Mouse (Mus musculus) myocyte (in vitro differentiated cells): ENCODE measurements around the gene Tmem238. TPM values are rescaled to one million over a fixed set of nuclear protein-coding genes. Genes with fewer than 3 reads are reported as not detected.

Experiments used
- H3K27me3 ChIP-seq: one replicate; pipeline ENCODE4 v1.6.1; 2011; ENCODE audit not compliant: control insufficient read depth, insufficient read depth, insufficient read length
- H3K36me3 ChIP-seq: one replicate; pipeline ENCODE4 v1.6.1; 2011; ENCODE audit not compliant: control insufficient read depth, insufficient read depth
- H3K4me2 ChIP-seq: one replicate; pipeline ENCODE4 v1.6.1; 2011; ENCODE audit warnings: low read depth, control low read depth
- H3K4me3 ChIP-seq: one replicate; pipeline ENCODE4 v1.5.1; 2011; ENCODE audit warnings: mild to moderate bottlenecking, control low read depth, moderate library complexity
- H3K79me2 ChIP-seq: one replicate; pipeline ENCODE4 v1.6.1; 2011; ENCODE audit not compliant: control insufficient read depth, insufficient read depth
- H3ac ChIP-seq: one replicate; pipeline ENCODE4 v1.6.1; 2011; ENCODE audit not compliant: control insufficient read depth, insufficient read length
- CEBPB ChIP-seq: IDR thresholded peaks from 2 replicates; pipeline ENCODE4 v1.6.1; 2011; ENCODE audit warnings: mild to moderate bottlenecking, moderate library complexity; ENCODE audit not compliant: poor library complexity, insufficient read depth, severe bottlenecking
- E2F4 ChIP-seq: IDR thresholded peaks from one replicate; pipeline ENCODE4 v1.6.1; 2011; ENCODE audit warnings: mild to moderate bottlenecking, control low read depth, moderate library complexity; ENCODE audit not compliant: insufficient read depth
- MAX ChIP-seq: IDR thresholded peaks from one replicate; pipeline ENCODE4 v1.6.1; 2011; ENCODE audit warnings: low read depth, mild to moderate bottlenecking, control low read depth
- MYOD1 ChIP-seq, 3 experiments: IDR thresholded peaks; one replicate each; pipeline ENCODE4 v1.6.1; 2011; ENCODE audit warnings: control low read depth in 2 of 3, low read depth in 2 of 3, mild to moderate bottlenecking in 2 of 3, moderate library complexity in 1 of 3; ENCODE audit not compliant: insufficient read length in 2 of 3, control insufficient read depth in 1 of 3
- MYOG ChIP-seq, 3 experiments: IDR thresholded peaks; one replicate each; pipeline ENCODE4 v1.6.1; 2011; ENCODE audit warnings: control low read depth in 2 of 3, low read depth in 2 of 3, mild to moderate bottlenecking in 2 of 3; ENCODE audit not compliant: insufficient read length in 2 of 3, control insufficient read depth in 1 of 3, insufficient read depth in 1 of 3
- POLR2A ChIP-seq: IDR thresholded peaks from one replicate; pipeline ENCODE4 v1.6.1; 2011; ENCODE audit warnings: low read depth, mild to moderate bottlenecking, control low read depth, moderate library complexity; ENCODE audit not compliant: insufficient read length
- POLR2AphosphoS2 ChIP-seq: IDR thresholded peaks from one replicate; pipeline ENCODE4 v1.6.1; 2011; ENCODE audit warnings: low read depth, control low read depth; ENCODE audit not compliant: insufficient read length
- REST ChIP-seq: IDR thresholded peaks from one replicate; pipeline ENCODE4 v1.6.1; 2011; ENCODE audit warnings: mild to moderate bottlenecking, control low read depth, moderate library complexity; ENCODE audit not compliant: insufficient read depth, insufficient read length
- SRF ChIP-seq: IDR thresholded peaks from one replicate; pipeline ENCODE4 v1.6.1; 2011; ENCODE audit warnings: low read depth; ENCODE audit not compliant: control insufficient read depth, insufficient read length
- TCF12 ChIP-seq: IDR thresholded peaks from one replicate; pipeline ENCODE4 v1.6.1; 2011; ENCODE audit warnings: mild to moderate bottlenecking, control low read depth; ENCODE audit not compliant: poor library complexity, insufficient read depth, severe bottlenecking
- TCF3 ChIP-seq: IDR thresholded peaks from one replicate; pipeline ENCODE4 v1.6.1; 2011; ENCODE audit warnings: low read depth, control low read depth; ENCODE audit not compliant: insufficient read length
- USF1 ChIP-seq: IDR thresholded peaks from one replicate; pipeline ENCODE4 v1.6.1; 2011; ENCODE audit warnings: low read depth, mild to moderate bottlenecking, control low read depth, moderate library complexity
- polyA plus RNA-seq: library from polyadenylated mRNA; unstranded; fragments of >200 nt; fragmentation: generic; extraction: Trizol; gene quantifications from one replicate; pipeline ENCODE4 v1.2.1, GENCODE M21; 2012; ENCODE audit warnings: missing spikeins

Gene Tmem238
- polyA plus RNA-seq, 1 experiment: 7.1 TPM

GRCm38 (mm10) chr7:4741151-4741550 is 48.3 kb downstream of the Tmem238 start:
- Histone ChIP-seq H3K36me3 (no peaks in the 10 kb centered on the region), H3K79me2 (peaks cover 5% of the 10 kb centered on the region), H3K27me3 (no peaks in the 10 kb centered on the region), H3K4me2 (peak overlapping the region; percentile 95), H3ac (no peak overlapping the region), H3K4me3 (peak overlapping the region; percentile 72)
- TF ChIP-seq MYOD1 (IDR thresholded peaks at IDR 0.05; ENCODE audit: control insufficient read depth in 1 of 3, insufficient read length in 2 of 3, low read depth in 2 of 3): no peak

DNA sequence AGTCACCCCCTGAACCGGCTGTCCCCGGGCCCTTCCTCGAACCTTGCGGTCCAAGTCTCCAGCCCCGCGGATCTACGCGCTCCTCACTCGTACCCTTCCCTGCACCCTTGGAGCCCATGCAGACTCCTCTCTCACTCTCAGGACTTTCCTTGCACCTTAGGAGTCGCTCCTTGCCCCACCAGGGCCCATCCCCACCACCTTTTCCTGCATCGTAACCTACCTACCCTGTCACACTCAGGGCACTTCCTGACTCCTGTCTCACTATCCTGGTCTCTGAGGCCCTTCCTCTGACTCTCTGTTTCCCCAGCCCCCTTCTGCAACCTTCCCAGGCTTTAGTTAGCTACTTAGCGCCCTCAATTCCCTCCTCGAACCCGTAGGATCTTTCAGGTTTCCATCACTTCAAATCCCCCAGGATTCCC is 49.1 kb downstream of the Tmem238 start:
- peak overlapping the region; percentile 95 for H3K4me2 ChIP-seq
- peak overlapping the region; percentile 4 for H3ac ChIP-seq
- no peak for TF ChIP-seq CEBPB
- no peak for TF ChIP-seq MAX
- TF ChIP-seq POLR2A: no peak
- no peak for TF ChIP-seq SRF
- no peak for TF ChIP-seq E2F4
- TF ChIP-seq REST: no peak
- no peak for TF ChIP-seq TCF3
- no peak for TF ChIP-seq USF1
- no peak for TF ChIP-seq MYOD1 (IDR thresholded peaks at IDR 0.05; ENCODE audit: control insufficient read depth in 1 of 3, insufficient read length in 2 of 3, low read depth in 2 of 3)
- TF ChIP-seq TCF12: no peak
- TF ChIP-seq POLR2AphosphoS2: no peak
- TF ChIP-seq MYOG (IDR thresholded peaks at IDR 0.05; ENCODE audit: control insufficient read depth in 1 of 3, insufficient read depth in 1 of 3, insufficient read length in 2 of 3, low read depth in 2 of 3): no peak
- no peaks in the 10 kb centered on the region for H3K27me3 ChIP-seq
- H3K79me2 ChIP-seq: peaks cover 5% of the 10 kb centered on the region
- no peaks in the 10 kb centered on the region for H3K36me3 ChIP-seq
- peak overlapping the region; percentile 72 for H3K4me3 ChIP-seq

- no peaks in the 10 kb centered on the region for H3K27me3 ChIP-seq
- TF ChIP-seq REST (no peak), MYOD1 (IDR thresholded peaks at IDR 0.05; ENCODE audit: control insufficient read depth in 1 of 3, insufficient read length in 2 of 3, low read depth in 2 of 3) (no peak), POLR2AphosphoS2 (peak; percentile 87), SRF (peak; percentile 16), E2F4 (no peak), MYOG (IDR thresholded peaks at IDR 0.05; ENCODE audit: control insufficient read depth in 1 of 3, insufficient read depth in 1 of 3, insufficient read length in 2 of 3, low read depth in 2 of 3) (no peak), MAX (no peak), TCF3 (no peak), POLR2A (peak; percentile 88), CEBPB (no peak), USF1 (no peak)
- no peaks in the 10 kb centered on the region for H3K36me3 ChIP-seq
- peaks cover 5% of the 10 kb centered on the region for H3K79me2 ChIP-seq
- peak within 1 kb of the TSS; percentile 4 for H3ac ChIP-seq
- H3K4me2 ChIP-seq: peak within 1 kb of the TSS; percentile 96
- peak within 1 kb of the TSS; percentile 72 for H3K4me3 ChIP-seq
Measured at GRCm38 (mm10) chr7:4739544-4740275, 49.7 kb downstream of the Tmem238 start, which contains the start of gene Kmt5c. Gene Kmt5c, plus strand, starts transcription at chr7:4740115.

GRCm38 (mm10) chr7:4739041-4739543 is 50.4 kb downstream of the Tmem238 start:
- Histone ChIP-seq H3ac (no peak overlapping the region), H3K36me3 (no peaks in the 10 kb centered on the region), H3K4me3 (peak overlapping the region; percentile 72), H3K27me3 (no peaks in the 10 kb centered on the region), H3K79me2 (peaks cover 5% of the 10 kb centered on the region), H3K4me2 (peak overlapping the region; percentile 96)
- TF ChIP-seq SRF (no peak), E2F4 (no peak), MYOD1 (IDR thresholded peaks at IDR 0.05; ENCODE audit: control insufficient read depth in 1 of 3, insufficient read length in 2 of 3, low read depth in 2 of 3) (no peak), POLR2AphosphoS2 (no peak), TCF12 (no peak), MAX (no peak), REST (no peak), USF1 (no peak), TCF3 (no peak), POLR2A (no peak), MYOG (IDR thresholded peaks at IDR 0.05; ENCODE audit: control insufficient read depth in 1 of 3, insufficient read depth in 1 of 3, insufficient read length in 2 of 3, low read depth in 2 of 3) (no peak), CEBPB (no peak)

Other genes starting within 250 kb of the Tmem238 start
- 0.22 TPM for gene Syt5, start 242.1 kb downstream of the Tmem238 start, polyA plus RNA-seq
- gene Ptprh, start 185.6 kb downstream of the Tmem238 start, polyA plus RNA-seq: not detected
- gene Tmem86b, start 158.2 kb downstream of the Tmem238 start, polyA plus RNA-seq: 2.2 TPM
- gene Ppp6r1, start 130.6 kb downstream of the Tmem238 start, polyA plus RNA-seq: 46.1 TPM
- gene Hspbp1, start 104.6 kb downstream of the Tmem238 start, polyA plus RNA-seq: 67.5 TPM
- gene Brsk1, start 99.1 kb downstream of the Tmem238 start, polyA plus RNA-seq: 7.0 TPM
- 0.04 TPM for gene Tmem150b, start 64.4 kb downstream of the Tmem238 start, polyA plus RNA-seq
- gene Kmt5c, start 49.5 kb downstream of the Tmem238 start, polyA plus RNA-seq: 19.2 TPM
- gene Cox6b2, start 36.6 kb downstream of the Tmem238 start, polyA plus RNA-seq: 0.19 TPM
- not detected for gene Fam71e2, start 18.4 kb downstream of the Tmem238 start, polyA plus RNA-seq
- gene Il11, start 6.8 kb downstream of the Tmem238 start, polyA plus RNA-seq: 0.56 TPM
- gene Tmem190, start 6.7 kb downstream of the Tmem238 start, polyA plus RNA-seq: not detected
- gene Rpl28, start 3.2 kb upstream of the Tmem238 start, polyA plus RNA-seq: 3,329 TPM
- gene Ube2s, start 22.9 kb upstream of the Tmem238 start, polyA plus RNA-seq: 261 TPM
- gene Shisa7, start 55.0 kb upstream of the Tmem238 start, polyA plus RNA-seq: not detected
- gene Isoc2b, start 80.6 kb upstream of the Tmem238 start, polyA plus RNA-seq: 0.65 TPM
- 3.3 TPM for gene Isoc2a, start 87.5 kb upstream of the Tmem238 start, polyA plus RNA-seq
- not detected for gene Gm36210, start 116.9 kb upstream of the Tmem238 start, polyA plus RNA-seq
- 8.0 TPM for gene Zfp628, start 125.6 kb upstream of the Tmem238 start, polyA plus RNA-seq
- gene Nat14, start 132.4 kb upstream of the Tmem238 start, polyA plus RNA-seq: 3.1 TPM
- gene Ssc5d, start 136.1 kb upstream of the Tmem238 start, polyA plus RNA-seq: 13.6 TPM
- 7.1 TPM for gene Sbk2, start 174.8 kb upstream of the Tmem238 start, polyA plus RNA-seq
- gene Sbk3, start 181.5 kb upstream of the Tmem238 start, polyA plus RNA-seq: 0.34 TPM
- gene Zfp579, start 206.5 kb upstream of the Tmem238 start, polyA plus RNA-seq: 16.3 TPM
- gene Zfp524, start 224.8 kb upstream of the Tmem238 start, polyA plus RNA-seq: 15.7 TPM
- gene Fiz1, start 225.0 kb upstream of the Tmem238 start, polyA plus RNA-seq: 22.8 TPM
- gene Gm44973, start 225.8 kb upstream of the Tmem238 start, polyA plus RNA-seq: not detected
- 18.1 TPM for gene Zfp865, start 230.7 kb upstream of the Tmem238 start, polyA plus RNA-seq
- gene Ccdc106, start 230.9 kb upstream of the Tmem238 start, polyA plus RNA-seq: 0.19 TPM
- not detected for gene 4632433K11Rik, start 244.5 kb upstream of the Tmem238 start, polyA plus RNA-seq
- 1.5 TPM for gene Zfp784, start 248.8 kb upstream of the Tmem238 start, polyA plus RNA-seq